Mouse (Mus musculus) lung, adult 2 months (tissue): ENCODE results near the gene Pfdn4. TPM values are rescaled to one million over a fixed set of nuclear protein-coding genes. Genes with fewer than 3 reads are reported as not detected.
A peak's percentile ranks its signal among the peaks of the same experiment; 100 is the strongest.

Experiments
- DNase-seq: peaks from one replicate; pipeline ENCODE4 v3.0.0; 2022
- H3K4me1 ChIP-seq: fragments of 200-500 bp; 2 replicates; pipeline ENCODE4 v1.6.1; 2011; ENCODE audit warnings: low read length; ENCODE audit not compliant: control insufficient read depth, insufficient read depth
- H3K4me3 ChIP-seq: fragments of 200-500 bp; replicated peaks from 2 replicates; pipeline ENCODE3; 2011; ENCODE audit warnings: low read depth, mild to moderate bottlenecking, control low read depth, low read length; ENCODE audit errors: extremely low read depth
- CTCF ChIP-seq: fragments of 200-500 bp; IDR thresholded peaks from 2 replicates; pipeline ENCODE4 v1.5.1; 2011; ENCODE audit warnings: mild to moderate bottlenecking, low read length, control low read depth; ENCODE audit not compliant: insufficient read depth
- POLR2A ChIP-seq: fragments of 200-500 bp; IDR thresholded peaks from 2 replicates; pipeline ENCODE4 v1.6.1; 2011; ENCODE audit warnings: low read depth, mild to moderate bottlenecking, control low read depth, low read length, borderline replicate concordance; ENCODE audit errors: extremely low read depth
- WGBS: fragments of 180-500 bp; shearing (Covaris S2); methylation state at CpG from one replicate; pipeline ENCODE4 v1.1.7; 2018; 5-methylcytosine and 5-hydroxymethylcytosine counted together
- polyA plus RNA-seq: library from polyadenylated mRNA; depleted of rRNA; stranded (reverse); fragments of >200 nt; gene quantifications from 2 replicates; pipeline ENCODE4 v1.2.3, GENCODE M21; 2012

Gene Pfdn4
- polyA plus RNA-seq, 1 experiment, result 5.0 TPM

DNA sequence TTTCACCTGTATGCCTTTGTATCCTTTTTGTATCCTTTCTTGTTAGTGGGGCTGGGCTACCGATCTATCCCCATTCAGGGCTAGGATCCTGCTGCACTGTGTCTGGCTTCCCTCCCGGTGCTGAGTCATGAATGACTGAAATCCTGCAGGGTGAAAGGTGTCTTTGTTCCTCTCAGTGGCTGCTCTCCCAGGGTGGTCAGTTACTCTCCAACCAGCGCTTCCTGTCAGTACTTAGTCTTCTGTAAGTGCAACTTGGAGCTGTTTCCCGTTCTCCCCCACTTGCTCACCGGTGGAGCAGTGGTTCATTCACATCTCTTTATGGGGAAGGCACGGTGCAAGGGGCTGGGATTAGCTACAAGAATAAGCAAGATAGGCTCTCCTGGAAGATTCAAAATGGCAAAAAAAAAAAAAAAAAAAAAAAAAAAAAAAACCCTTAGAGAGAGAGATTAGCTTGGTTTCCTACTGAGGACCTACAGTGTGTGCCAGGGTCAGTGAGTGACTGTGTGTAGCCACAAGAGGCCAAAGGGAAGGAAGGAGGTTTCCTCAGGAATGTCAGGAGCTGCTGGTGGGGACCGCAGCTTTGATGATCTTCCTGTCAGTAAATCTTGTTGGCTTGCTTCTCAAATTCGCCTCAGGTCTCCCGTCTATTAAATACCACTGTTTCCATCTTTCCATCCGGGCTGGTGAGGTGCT is 26.5 kb upstream of the Pfdn4 start:
- WGBS, result 5% methylated on average over 10 of the region's 10 CpGs
- no peak for DNase-seq
- no peak for TF ChIP-seq POLR2A
- no peak for TF ChIP-seq CTCF

GRCm38 (mm10) chr2:170470591-170470990 is 25.6 kb upstream of the Pfdn4 start:
- WGBS, result 71% methylated on average over 5 of the region's 5 CpGs
- Histone ChIP-seq H3K4me3 (no peak overlapping the region), H3K4me1 (no peaks in the 10 kb centered on the region)
- no peak for DNase-seq
- TF ChIP-seq CTCF, result no peak
- no peak for TF ChIP-seq POLR2A

More for the DNA sequence above, 26.5 kb upstream of the Pfdn4 start:
- no peaks in the 10 kb centered on the region for H3K4me1 ChIP-seq
- no peak overlapping the region for H3K4me3 ChIP-seq

GRCm38 (mm10) chr2:170474125-170474524 is 22.1 kb upstream of the Pfdn4 start:
- TF ChIP-seq CTCF, result no peak
- no peak for TF ChIP-seq POLR2A
- Histone ChIP-seq H3K4me3 (no peak overlapping the region), H3K4me1 (no peaks in the 10 kb centered on the region)
- no peak for DNase-seq
- 97% methylated on average over 5 of the region's 5 CpGs for WGBS

DNA sequence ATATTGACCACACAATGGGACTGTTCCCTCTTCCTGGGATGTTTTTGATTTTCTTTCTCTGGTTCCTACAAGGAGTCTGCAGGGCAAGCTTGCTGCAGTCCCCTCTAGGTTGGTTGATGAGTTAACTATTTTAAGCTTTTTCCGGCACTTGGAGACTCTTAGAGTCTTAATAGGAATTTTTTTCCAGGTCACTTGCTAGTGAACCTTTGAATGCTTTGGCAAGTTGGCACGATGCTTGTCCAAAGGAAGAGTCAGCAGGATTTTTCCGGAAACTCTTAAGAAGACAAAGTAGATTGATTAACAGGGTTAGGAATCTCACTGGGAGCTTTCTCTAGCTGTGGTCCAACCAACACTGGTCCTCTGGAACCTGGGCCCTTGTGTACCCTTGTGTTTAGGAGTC is 21.1 kb upstream of the Pfdn4 start:
- Histone ChIP-seq H3K4me3 (no peak overlapping the region), H3K4me1 (no peaks in the 10 kb centered on the region)
- DNase-seq, result no peak
- 64% methylated on average over 3 of the region's 3 CpGs for WGBS
- TF ChIP-seq CTCF (no peak), POLR2A (no peak)

GRCm38 (mm10) chr2:170476215-170476614 is 20.0 kb upstream of the Pfdn4 start:
- Histone ChIP-seq H3K4me1 (no peaks in the 10 kb centered on the region), H3K4me3 (no peak overlapping the region)
- DNase-seq, result peak; percentile 29
- TF ChIP-seq CTCF (peak; percentile 64), POLR2A (no peak)
- WGBS, result 62% methylated on average over 11 of the region's 11 CpGs

DNA sequence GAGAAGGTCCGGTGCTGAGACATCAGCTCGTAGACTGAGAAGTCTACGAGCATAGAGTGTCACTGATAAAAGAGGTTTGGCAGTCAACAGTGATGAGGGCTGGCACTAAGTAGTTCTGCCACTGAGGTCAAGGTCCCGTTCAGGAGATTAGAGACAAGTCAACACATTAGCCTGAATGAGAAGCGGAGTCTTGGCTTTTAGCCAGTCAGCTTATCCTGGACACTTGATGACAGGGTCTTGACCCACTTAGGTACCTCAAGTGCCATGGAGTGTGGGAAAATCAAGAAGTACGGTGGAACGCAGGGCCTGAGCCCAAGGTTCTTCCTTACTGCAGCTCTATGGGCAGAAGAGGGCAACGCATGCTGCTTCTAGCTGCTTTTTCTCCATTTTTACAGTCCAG is 19.6 kb upstream of the Pfdn4 start:
- no peak for DNase-seq
- TF ChIP-seq POLR2A, result no peak
- no peak for TF ChIP-seq CTCF
- 34% methylated on average over 8 of the region's 8 CpGs for WGBS
- Histone ChIP-seq H3K4me1 (no peaks in the 10 kb centered on the region), H3K4me3 (no peak overlapping the region)

GRCm38 (mm10) chr2:170482019-170482540 is 14.1 kb upstream of the Pfdn4 start:
- no peak for DNase-seq
- TF ChIP-seq CTCF, result no peak
- TF ChIP-seq POLR2A, result no peak
- WGBS, result 50% methylated on average over 10 of the region's 10 CpGs
- Histone ChIP-seq H3K4me3 (no peak overlapping the region), H3K4me1 (no peaks in the 10 kb centered on the region)

DNA sequence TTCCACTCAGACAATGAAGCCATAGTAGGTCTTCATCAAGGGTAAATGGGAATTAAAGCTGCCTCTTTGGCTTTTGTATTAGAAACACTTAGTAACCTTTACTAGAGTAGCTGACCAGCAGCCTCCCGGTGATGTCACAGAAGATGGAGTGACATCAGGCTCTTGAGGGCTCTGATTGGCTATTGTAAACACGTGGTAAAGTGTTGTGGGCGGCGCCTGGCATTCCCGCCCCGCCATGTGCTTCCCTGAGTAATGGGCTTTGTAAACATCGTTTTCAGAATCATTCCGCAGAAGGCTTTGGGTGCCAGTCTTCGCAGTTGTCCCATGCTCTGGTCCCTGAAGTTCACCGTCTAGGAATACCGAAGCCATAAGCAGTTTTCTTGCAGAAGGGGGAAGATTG is 12.3 kb upstream of the Pfdn4 start:
- DNase-seq, result no peak
- TF ChIP-seq POLR2A (no peak), CTCF (no peak)
- H3K4me1 ChIP-seq, result no peaks in the 10 kb centered on the region
- no peak overlapping the region for H3K4me3 ChIP-seq
- 61% methylated on average over 11 of the region's 11 CpGs for WGBS

DNA sequence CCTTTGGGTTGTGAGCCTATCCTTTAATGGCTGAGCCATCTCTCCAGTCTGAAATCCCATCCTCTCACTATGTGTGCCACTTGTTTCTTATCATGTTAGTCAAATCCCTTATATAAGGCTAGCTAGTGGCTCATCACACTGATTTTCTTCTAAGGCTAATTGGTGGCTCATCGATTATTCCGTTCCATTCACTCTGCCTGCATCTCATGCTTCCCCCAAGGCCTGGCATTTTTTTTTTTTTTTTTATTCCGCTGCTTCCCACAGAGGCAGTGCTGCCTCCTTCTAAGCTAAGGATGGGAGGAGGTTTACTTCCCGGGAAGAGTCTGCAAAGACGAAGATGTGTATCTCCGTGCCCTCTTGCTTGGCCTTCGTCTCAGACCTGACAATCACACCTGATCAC is 9.0 kb upstream of the Pfdn4 start:
- no peak overlapping the region for H3K4me3 ChIP-seq
- 76% methylated on average over 7 of the region's 7 CpGs for WGBS
- DNase-seq, result no peak
- no peak for TF ChIP-seq CTCF
- TF ChIP-seq POLR2A, result no peak
- H3K4me1 ChIP-seq, result no peaks in the 10 kb centered on the region

GRCm38 (mm10) chr2:170487890-170488502 is 8.2 kb upstream of the Pfdn4 start:
- WGBS, result 61% methylated on average over 26 of the region's 26 CpGs
- no peak for DNase-seq
- TF ChIP-seq POLR2A (no peak), CTCF (no peak)

More at GRCm38 (mm10) chr2:170487890-170488502, 8.2 kb upstream of the Pfdn4 start:
- Histone ChIP-seq H3K4me1 (no peaks in the 10 kb centered on the region), H3K4me3 (no peak overlapping the region)
